Mouse (Mus musculus) limb, embryonic 12.5 days (tissue): ENCODE measurements around the gene Rreb1. TPM values are rescaled to one million over a fixed set of nuclear protein-coding genes. Genes with fewer than 3 reads are reported as not detected.
A peak's percentile ranks its signal among the peaks of the same experiment; 100 is the strongest.

ENCODE experiments used
- ATAC-seq: fragments of 200-750 bp; cut with Nextera tagmentation; 2 replicates; pipeline ENCODE4 v1.8.0; 2017; ENCODE audit warnings: low read depth, moderate TSS enrichment; ENCODE audit not compliant: insufficient number of reproducible peaks, insufficient read depth, low FRiP score, low TSS enrichment
- H3K27ac ChIP-seq: fragments of 300-500 bp; sonication (generic); 2 replicates; pipeline ENCODE4 v1.5.1; 2016; ENCODE audit warnings: mild to moderate bottlenecking, moderate library complexity
- H3K27me3 ChIP-seq: fragments of 300-500 bp; sonication (generic); 2 replicates; pipeline ENCODE4 v1.6.1; 2016; ENCODE audit warnings: mild to moderate bottlenecking, moderate library complexity
- H3K36me3 ChIP-seq: fragments of 300-500 bp; sonication (generic); 2 replicates; pipeline ENCODE4 v1.6.1; 2016; ENCODE audit warnings: mild to moderate bottlenecking, moderate library complexity
- H3K4me1 ChIP-seq: fragments of 300-500 bp; sonication (generic); replicated peaks from 2 replicates; pipeline ENCODE4 v1.6.1; 2016
- H3K4me2 ChIP-seq: fragments of 300-500 bp; sonication (generic); 2 replicates; pipeline ENCODE4 v1.6.1; 2016; ENCODE audit warnings: mild to moderate bottlenecking, moderate library complexity
- H3K4me3 ChIP-seq: fragments of 300-500 bp; sonication (generic); replicated peaks from 2 replicates; pipeline ENCODE4 v1.5.1; 2016; ENCODE audit warnings: mild to moderate bottlenecking
- H3K9ac ChIP-seq: fragments of 300-500 bp; sonication (generic); replicated peaks from 2 replicates; pipeline ENCODE4 v1.6.1; 2016; ENCODE audit warnings: mild to moderate bottlenecking, moderate library complexity
- H3K9me3 ChIP-seq: fragments of 300-500 bp; sonication (generic); 2 replicates; pipeline ENCODE4 v1.6.1; 2016; ENCODE audit warnings: mild to moderate bottlenecking, moderate library complexity
- WGBS: fragments of 180-500 bp; shearing (Covaris S2); methylation state at CpG from one replicate; pipeline ENCODE4 v1.1.7; 2016; 5-methylcytosine and 5-hydroxymethylcytosine counted together
- polyA plus RNA-seq: library from polyadenylated mRNA; unstranded; fragments of >200 nt; fragmentation: Nextera tagmentation; extraction: Ambion mirVana; gene quantifications from 2 replicates; pipeline ENCODE4 v1.2.1, GENCODE M21; 2016

Rreb1 gene
- 7.7 and 10.3 TPM in 2 replicates for polyA plus RNA-seq

GRCm38 (mm10) chr13:37778147-37778593, at the start of gene Rreb1:
TSS of gene Rreb1 (plus strand) at chr13:37778400.
- 0 out of 2 replicates have a peak within 1 kb of the TSS, but pooled peaks have one; percentile 53 for H3K27ac ChIP-seq
- peak within 1 kb of the TSS; percentile 63 for H3K4me3 ChIP-seq
- no peaks in the 10 kb centered on the region for H3K36me3 ChIP-seq
- H3K4me1 ChIP-seq = peaks cover 23% of the 10 kb centered on the region
- H3K4me2 ChIP-seq = peak within 1 kb of the TSS; percentile 100
- peak within 1 kb of the TSS; percentile 70 for H3K9ac ChIP-seq
- no peaks in the 10 kb centered on the region for H3K9me3 ChIP-seq
- WGBS = under 1% methylated on average over 37 of the region's 37 CpGs
- ATAC-seq = peak; percentile 69
- peaks cover 35% of the 10 kb centered on the region for H3K27me3 ChIP-seq

- WGBS = 90% methylated on average over 7 of the region's 7 CpGs
- Histone ChIP-seq H3K4me1 (no peaks in the 10 kb centered on the region), H3K9ac (no peak overlapping the region), H3K4me2 (no peak overlapping the region), H3K27ac (no peak overlapping the region), H3K36me3 (no peaks in the 10 kb centered on the region), H3K4me3 (no peak overlapping the region), H3K9me3 (no peaks in the 10 kb centered on the region), H3K27me3 (no peaks in the 10 kb centered on the region)
- ATAC-seq = no peak
Measured at GRCm38 (mm10) chr13:37728551-37728950, 49.6 kb upstream of the Rreb1 start.

GRCm38 (mm10) chr13:37731914-37732693, 46.1 kb upstream of the Rreb1 start:
- no peaks in the 10 kb centered on the region for H3K9me3 ChIP-seq
- ATAC-seq = no peak
- no peaks in the 10 kb centered on the region for H3K4me1 ChIP-seq
- no peak overlapping the region for H3K4me3 ChIP-seq
- 89% methylated on average over 12 of the region's 12 CpGs for WGBS
- H3K27ac ChIP-seq = no peak overlapping the region
- H3K36me3 ChIP-seq = no peaks in the 10 kb centered on the region
- no peak overlapping the region for H3K4me2 ChIP-seq
- no peak overlapping the region for H3K9ac ChIP-seq
- no peaks in the 10 kb centered on the region for H3K27me3 ChIP-seq

- H3K9ac ChIP-seq = no peak overlapping the region
- no peak overlapping the region for H3K27ac ChIP-seq
- H3K27me3 ChIP-seq = no peaks in the 10 kb centered on the region
- no peaks in the 10 kb centered on the region for H3K36me3 ChIP-seq
- no peak overlapping the region for H3K4me2 ChIP-seq
- H3K4me1 ChIP-seq = no peaks in the 10 kb centered on the region
- H3K4me3 ChIP-seq = no peak overlapping the region
- 96% methylated on average over 11 of the region's 11 CpGs for WGBS
- no peak for ATAC-seq
- H3K9me3 ChIP-seq = no peaks in the 10 kb centered on the region
Measured at GRCm38 (mm10) chr13:37734501-37734900, 43.7 kb upstream of the Rreb1 start.

GRCm38 (mm10) chr13:37740111-37740510, 38.1 kb upstream of the Rreb1 start:
- H3K36me3 ChIP-seq = no peaks in the 10 kb centered on the region
- no peaks in the 10 kb centered on the region for H3K9me3 ChIP-seq
- WGBS = 82% methylated on average over 5 of the region's 5 CpGs
- no peak overlapping the region for H3K9ac ChIP-seq
- no peak overlapping the region for H3K27ac ChIP-seq
- H3K4me2 ChIP-seq = no peak overlapping the region
- H3K4me3 ChIP-seq = no peak overlapping the region
- no peak for ATAC-seq
- H3K4me1 ChIP-seq = no peaks in the 10 kb centered on the region
- H3K27me3 ChIP-seq = no peaks in the 10 kb centered on the region

GRCm38 (mm10) chr13:37740752-37741151, 37.4 kb upstream of the Rreb1 start:
- Histone ChIP-seq H3K27me3 (no peaks in the 10 kb centered on the region), H3K9me3 (no peaks in the 10 kb centered on the region), H3K27ac (no peak overlapping the region), H3K4me3 (no peak overlapping the region), H3K9ac (no peak overlapping the region), H3K4me1 (no peaks in the 10 kb centered on the region), H3K4me2 (no peak overlapping the region), H3K36me3 (no peaks in the 10 kb centered on the region)
- WGBS = 57% methylated on average over 5 of the region's 5 CpGs
- no peak for ATAC-seq

- H3K9ac ChIP-seq = no peak overlapping the region
- H3K27me3 ChIP-seq = no peaks in the 10 kb centered on the region
- H3K4me2 ChIP-seq = no peak overlapping the region
- no peak overlapping the region for H3K4me3 ChIP-seq
- WGBS = 77% methylated on average over 4 of the region's 4 CpGs
- no peaks in the 10 kb centered on the region for H3K36me3 ChIP-seq
- H3K27ac ChIP-seq = no peak overlapping the region
- H3K4me1 ChIP-seq = no peaks in the 10 kb centered on the region
- H3K9me3 ChIP-seq = no peaks in the 10 kb centered on the region
- ATAC-seq = no peak
Measured at GRCm38 (mm10) chr13:37742248-37742647, 36.0 kb upstream of the Rreb1 start.

- H3K9me3 ChIP-seq = no peaks in the 10 kb centered on the region
- no peaks in the 10 kb centered on the region for H3K36me3 ChIP-seq
- no peak overlapping the region for H3K9ac ChIP-seq
- no peak overlapping the region for H3K4me3 ChIP-seq
- H3K4me1 ChIP-seq = no peaks in the 10 kb centered on the region; the same call in none of the 2 replicates
- H3K27me3 ChIP-seq = no peaks in the 10 kb centered on the region
- ATAC-seq = no peak
- WGBS = 66% methylated on average over 7 of the region's 7 CpGs
- H3K4me2 ChIP-seq = no peak overlapping the region
- H3K27ac ChIP-seq = no peak overlapping the region
Measured at GRCm38 (mm10) chr13:37747504-37747903, 30.7 kb upstream of the Rreb1 start.

GRCm38 (mm10) chr13:37749485-37749884, 28.7 kb upstream of the Rreb1 start:
- WGBS = 28% methylated on average over 3 of the region's 3 CpGs
- no peak for ATAC-seq
- no peak overlapping the region for H3K27ac ChIP-seq

GRCm38 (mm10) chr13:37751154-37751950, 26.8 kb upstream of the Rreb1 start:
- Histone ChIP-seq H3K4me1 (no peaks in the 10 kb centered on the region; the same call in none of the 2 replicates), H3K36me3 (no peaks in the 10 kb centered on the region), H3K9ac (no peak overlapping the region), H3K4me2 (no peak overlapping the region), H3K9me3 (no peaks in the 10 kb centered on the region), H3K27me3 (no peaks in the 10 kb centered on the region), H3K4me3 (no peak overlapping the region), H3K27ac (no peak overlapping the region)
- WGBS = 58% methylated on average over 9 of the region's 9 CpGs
- ATAC-seq = no peak

More at GRCm38 (mm10) chr13:37749485-37749884, 28.7 kb upstream of the Rreb1 start:
- H3K4me1 ChIP-seq = no peaks in the 10 kb centered on the region; the same call in none of the 2 replicates
- H3K9me3 ChIP-seq = no peaks in the 10 kb centered on the region
- no peak overlapping the region for H3K4me3 ChIP-seq
- H3K27me3 ChIP-seq = no peaks in the 10 kb centered on the region
- no peak overlapping the region for H3K9ac ChIP-seq
- no peak overlapping the region for H3K4me2 ChIP-seq
- H3K36me3 ChIP-seq = no peaks in the 10 kb centered on the region

GRCm38 (mm10) chr13:37759341-37760012, 18.7 kb upstream of the Rreb1 start:
- no peaks in the 10 kb centered on the region for H3K27me3 ChIP-seq
- no peaks in the 10 kb centered on the region for H3K9me3 ChIP-seq
- 90% methylated on average over 10 of the region's 10 CpGs for WGBS
- no peaks in the 10 kb centered on the region for H3K36me3 ChIP-seq
- no peak overlapping the region for H3K9ac ChIP-seq
- ATAC-seq = no peak
- no peak overlapping the region for H3K27ac ChIP-seq
- H3K4me2 ChIP-seq = no peak overlapping the region
- no peak overlapping the region for H3K4me3 ChIP-seq
- peaks cover 5% of the 10 kb centered on the region for H3K4me1 ChIP-seq
